Mouse (Mus musculus): ENCODE data around the gene Tns2.

Tns2 gene

GRCm38 (mm10) chr15:102091688-102092087 lies 8.5 kb upstream of the Tns2 start:
- DNase-seq (ENCODE audit: low spot score in 2 of 2) = no peak

DNA sequence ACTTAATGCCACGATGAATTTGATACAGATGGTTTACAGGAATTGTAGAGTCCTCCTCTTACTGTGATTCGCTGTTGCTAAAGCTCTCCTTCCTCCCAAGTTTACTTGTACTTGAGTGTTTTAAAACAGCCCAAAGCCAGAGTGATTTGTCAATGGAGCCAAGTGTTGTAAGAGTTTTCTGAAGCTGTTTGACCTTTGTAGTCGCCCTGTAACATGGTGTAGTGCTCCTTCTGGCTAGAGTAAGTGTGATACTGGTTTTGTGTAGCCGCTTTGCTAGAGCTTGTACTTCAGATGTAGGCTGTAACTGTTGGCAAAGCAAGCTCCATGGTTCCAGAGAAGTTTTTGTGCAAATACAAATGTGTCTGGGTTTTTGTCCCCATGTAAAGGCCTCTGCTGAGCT lies 8.0 kb upstream of the Tns2 start:
- no peak for DNase-seq (ENCODE audit: low spot score in 2 of 2)

- DNase-seq (ENCODE audit: low spot score in 2 of 2) = no peak
Observed at GRCm38 (mm10) chr15:102094157-102094556, 6.1 kb upstream of the Tns2 start.

DNA sequence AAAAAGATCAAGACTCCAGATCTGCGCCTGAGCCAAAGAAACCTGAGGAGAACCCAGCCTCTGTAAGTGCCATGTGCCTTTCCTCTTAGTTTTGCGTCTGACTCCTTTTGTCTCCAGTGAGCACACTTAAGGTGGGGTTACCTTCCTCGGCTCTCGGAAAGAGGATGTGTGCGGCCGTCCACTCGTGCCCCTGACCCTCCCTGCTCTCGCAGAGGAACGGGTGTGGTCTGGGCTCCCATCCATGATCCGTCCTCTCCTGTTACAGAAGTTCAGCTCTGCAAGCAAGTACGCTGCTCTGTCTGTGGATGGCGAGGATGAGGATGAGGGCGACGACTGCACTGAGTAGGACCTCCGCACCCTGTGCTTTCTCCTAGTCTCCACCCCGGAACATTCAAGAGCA lies 5.2 kb upstream of the Tns2 start:
- no peak for DNase-seq (ENCODE audit: low spot score in 2 of 2)

DNA sequence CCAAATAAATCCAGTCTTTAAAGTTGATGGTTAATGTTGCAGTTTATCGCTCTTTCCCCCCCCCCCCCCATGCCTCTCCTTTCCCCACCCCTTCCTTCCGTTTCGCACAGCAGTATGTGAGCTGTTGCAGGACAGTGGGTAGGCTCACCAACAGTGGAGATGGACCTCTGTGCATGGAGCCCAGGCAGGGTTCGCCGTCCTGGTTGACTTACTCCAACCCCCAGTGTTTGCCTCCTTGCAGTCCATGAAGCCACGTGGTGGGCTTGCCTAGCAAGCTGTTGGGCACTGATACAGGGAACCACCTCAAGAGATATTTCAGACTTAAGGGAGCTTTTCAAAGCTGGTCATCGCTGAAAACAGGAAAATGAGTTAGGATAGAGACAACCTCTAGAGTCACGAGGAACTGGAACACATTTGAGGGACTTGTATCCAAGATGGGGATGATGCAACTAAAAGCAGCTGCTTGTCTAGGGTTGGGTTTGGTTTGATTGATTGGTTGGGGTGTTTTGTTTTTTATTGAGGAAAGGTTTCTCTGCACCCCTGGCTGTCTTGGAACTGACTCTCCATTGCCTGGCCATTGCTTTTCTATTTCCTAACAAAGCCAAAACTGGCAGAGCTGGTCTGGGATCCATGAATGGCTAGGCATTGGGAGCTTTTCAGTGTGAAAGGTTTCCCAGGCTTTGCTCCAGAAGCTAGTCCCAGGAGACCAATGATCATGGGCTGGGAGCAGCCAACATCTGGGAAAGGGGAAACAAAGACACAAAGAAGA lies 2.9 kb upstream of the Tns2 start:
- DNase-seq (ENCODE audit: low spot score in 2 of 2) = no peak

DNA sequence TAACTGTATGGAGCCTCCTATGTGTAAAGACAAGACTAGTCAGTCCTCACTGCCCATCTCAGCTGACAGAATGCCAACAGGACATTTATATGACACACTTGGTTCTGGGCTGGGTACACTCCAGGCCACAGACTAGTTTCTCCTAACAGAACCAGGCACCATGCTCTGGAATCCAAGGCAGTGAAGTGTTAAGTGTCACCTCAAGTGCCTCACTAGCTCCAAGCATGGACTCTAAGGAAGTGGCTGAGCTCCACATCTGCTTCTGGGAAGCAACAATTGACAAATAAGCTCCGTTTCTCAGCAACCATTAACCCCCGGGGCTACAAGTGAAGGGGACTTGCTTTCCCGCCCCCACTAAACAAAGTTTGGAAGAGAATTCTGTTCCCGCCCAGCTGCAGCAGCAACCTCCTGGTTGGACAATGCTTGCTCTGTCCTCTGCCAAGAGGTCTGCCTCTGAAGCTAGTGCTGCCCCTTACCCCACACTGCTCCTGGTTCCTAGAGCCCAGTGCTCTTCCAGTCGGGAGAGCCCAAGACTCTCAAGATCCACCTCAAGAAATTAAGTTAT lies 2.1 kb upstream of the Tns2 start:
- DNase-seq (ENCODE audit: low spot score in 2 of 2) = no peak

- no peak for DNase-seq (ENCODE audit: low spot score in 2 of 2)
Observed at GRCm38 (mm10) chr15:102099260-102099659, 953 bp upstream of the Tns2 start.

DNA sequence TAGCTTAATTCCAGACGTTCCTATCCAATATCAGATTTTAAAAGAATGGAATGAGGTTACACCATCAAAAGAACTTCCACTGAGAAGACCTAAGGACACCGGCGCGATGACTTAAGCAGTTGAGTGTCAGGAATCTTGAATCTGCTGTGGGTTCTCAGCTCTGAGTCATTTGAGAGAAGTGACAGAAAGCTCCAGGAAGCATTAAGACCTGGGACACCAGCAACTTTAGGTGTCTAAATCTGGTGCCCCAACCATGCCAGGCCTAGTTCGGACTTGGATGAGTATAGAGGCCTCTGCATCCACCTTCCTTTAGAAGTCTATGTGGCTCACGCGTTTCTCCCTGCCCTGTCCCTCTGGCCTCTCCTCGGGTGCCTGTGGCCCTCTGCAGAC lies 447 bp upstream of the Tns2 start:
- DNase-seq (ENCODE audit: low spot score in 2 of 2) = no peak

DNA sequence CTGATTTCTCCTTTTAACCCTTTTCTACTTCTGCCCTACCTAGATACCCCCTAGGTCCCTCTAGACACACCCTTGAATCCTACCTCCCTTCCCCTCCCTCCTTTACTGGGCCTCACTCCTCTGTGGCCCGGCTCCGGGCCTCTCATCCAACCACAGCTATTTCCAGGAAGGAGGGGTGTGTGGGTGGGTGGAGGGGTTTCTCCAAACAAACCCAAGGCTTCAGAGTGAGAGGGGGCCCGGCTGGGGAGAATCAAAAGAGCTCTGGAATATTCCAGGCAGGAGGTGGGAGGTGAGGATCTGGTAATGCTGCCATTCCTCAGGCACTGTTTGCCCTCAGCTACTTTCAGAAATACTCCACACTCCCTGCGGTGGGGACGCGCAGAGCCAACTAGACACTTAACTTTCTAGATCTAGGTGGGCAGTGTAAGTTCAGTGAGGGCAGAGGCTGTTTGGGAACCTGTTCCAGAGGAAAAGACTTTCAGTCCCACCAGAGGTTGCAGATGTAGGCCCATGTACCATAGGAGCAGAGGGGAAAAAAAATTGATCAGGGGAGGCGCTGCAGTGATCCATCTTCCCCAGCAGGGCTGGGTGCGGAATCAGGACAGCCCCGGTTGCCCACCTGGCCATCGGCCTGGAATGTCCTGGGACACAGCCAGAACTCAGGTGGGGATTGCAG lies 921 bp downstream of the Tns2 start:
- DNase-seq (ENCODE audit: low spot score in 2 of 2) = no peak

DNA sequence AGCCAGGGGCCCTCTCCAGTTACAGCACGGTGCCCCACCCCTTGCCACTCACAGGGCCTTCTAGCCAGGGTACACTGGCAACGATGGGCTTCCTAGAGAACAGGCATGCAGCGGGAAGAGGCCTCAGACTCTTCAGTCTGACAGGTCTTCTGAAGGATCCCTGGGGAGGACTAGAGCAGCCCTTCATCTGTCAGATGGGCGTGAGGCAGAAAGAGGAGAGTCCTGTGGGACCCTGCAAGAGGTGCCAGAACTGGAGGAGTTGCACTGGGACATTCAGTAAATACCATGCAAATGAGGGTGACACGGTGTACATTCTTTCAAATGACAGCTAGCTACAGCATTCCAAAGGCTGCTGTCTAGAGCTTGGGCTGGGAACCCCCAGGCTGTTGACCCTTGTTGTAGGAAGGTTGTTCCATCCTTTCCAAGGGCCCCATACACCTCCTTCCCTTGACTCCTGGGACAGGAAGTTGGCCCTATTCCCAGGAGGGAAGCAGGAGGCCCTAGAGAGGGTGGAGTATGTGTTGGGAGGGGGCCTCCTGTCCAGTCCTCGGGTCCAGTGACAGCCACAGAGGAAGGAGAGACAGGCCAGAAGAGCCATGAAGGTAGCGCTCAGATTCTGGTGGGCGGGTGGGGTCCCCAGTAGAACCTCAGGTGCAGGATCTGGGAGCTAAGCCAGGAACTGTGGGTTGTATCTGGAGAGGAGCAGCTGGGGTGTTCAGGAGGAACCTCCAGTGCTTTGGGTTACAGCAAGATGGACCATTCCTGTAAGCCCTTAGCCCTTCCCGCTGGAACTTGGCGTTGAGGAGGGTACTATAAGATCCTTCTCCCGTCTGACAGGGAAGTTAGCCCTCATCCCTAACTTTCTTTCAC lies 1.7 kb downstream of the Tns2 start:
- DNase-seq (ENCODE audit: low spot score in 2 of 2) = no peak

- DNase-seq (ENCODE audit: low spot score in 2 of 2) = no peak
Observed at GRCm38 (mm10) chr15:102102548-102103121, 2.4 kb downstream of the Tns2 start.

- DNase-seq (ENCODE audit: low spot score in 2 of 2) = no peak
Observed at GRCm38 (mm10) chr15:102103371-102103946, 3.2 kb downstream of the Tns2 start.

DNA sequence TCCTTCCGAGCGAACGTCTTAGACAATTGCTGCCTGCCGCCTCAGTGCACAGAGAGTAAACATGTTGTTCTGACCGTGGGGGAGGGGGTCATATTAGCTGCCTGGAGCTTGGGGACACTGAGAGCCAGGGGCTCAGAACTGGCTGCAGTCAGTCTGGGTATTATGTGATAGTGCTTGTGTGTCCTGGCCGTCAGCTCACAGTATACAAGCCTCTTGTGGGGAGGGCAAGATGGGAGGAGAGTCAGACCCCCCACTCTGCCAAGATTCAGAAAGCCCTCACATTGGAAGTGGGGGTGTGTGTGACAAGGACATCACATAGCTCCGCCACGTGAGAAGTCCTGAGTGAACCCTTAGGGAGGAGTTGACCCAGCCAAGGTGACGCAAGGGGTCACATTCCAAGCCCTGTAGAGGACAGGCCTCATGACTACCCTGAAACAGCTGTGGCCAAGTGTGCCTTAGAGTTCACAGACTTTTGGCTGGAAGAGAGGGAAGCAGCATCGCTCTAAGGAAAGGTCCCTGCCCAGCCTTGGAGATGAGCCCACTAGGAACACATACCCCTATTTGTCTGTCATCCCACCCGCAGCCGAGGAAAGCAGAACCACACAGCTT lies 3.8 kb downstream of the Tns2 start:
- DNase-seq (ENCODE audit: low spot score in 2 of 2) = no peak

- DNase-seq (ENCODE audit: low spot score in 2 of 2) = no peak
Observed at GRCm38 (mm10) chr15:102105360-102105759, 5.1 kb downstream of the Tns2 start.

- DNase-seq (ENCODE audit: low spot score in 2 of 2) = no peak
Observed at GRCm38 (mm10) chr15:102105764-102106730, 5.8 kb downstream of the Tns2 start.

DNA sequence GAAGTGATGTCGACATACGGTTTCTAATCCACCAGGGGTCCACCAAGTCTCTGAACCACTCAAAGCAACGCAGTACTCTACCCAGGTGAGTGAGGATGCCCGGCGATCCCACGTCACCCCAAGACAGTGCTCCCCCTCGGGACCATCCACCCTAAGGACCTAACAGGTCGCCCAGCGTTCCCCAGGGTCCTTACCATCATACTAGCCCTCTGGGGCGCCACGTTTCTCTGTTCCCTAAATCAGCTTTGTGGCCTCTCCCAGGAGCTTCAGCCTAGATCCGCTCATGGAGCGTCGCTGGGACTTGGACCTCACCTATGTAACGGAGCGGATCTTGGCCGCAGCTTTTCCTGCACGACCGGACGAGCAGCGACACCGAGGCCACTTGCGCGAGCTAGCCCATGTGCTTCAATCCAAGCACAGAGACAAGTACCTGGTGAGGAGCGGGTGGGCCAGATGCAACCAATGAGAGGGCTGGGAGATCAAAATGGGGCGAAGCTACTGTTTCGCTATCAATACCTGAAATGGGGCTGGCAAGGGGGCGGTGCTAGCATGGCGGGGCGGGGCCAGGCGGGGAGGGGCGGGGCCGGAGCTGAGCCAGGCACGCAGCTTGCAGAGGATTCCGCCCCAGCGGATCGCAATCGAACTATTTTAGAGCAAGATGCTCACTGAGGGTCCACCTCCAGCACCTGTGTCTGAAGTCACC lies 6.7 kb downstream of the Tns2 start:
- no peak for DNase-seq (ENCODE audit: low spot score in 2 of 2)

- DNase-seq (ENCODE audit: low spot score in 2 of 2) = peak in 1 of 2 experiments; percentile 79
Observed at GRCm38 (mm10) chr15:102107689-102108573, 7.7 kb downstream of the Tns2 start.
